Mouse (Mus musculus): ENCODE results near the gene Dhps.

Gene Dhps

GRCm38 (mm10) chr8:85071514-85072281, at the start of gene Dhps:
Gene Dhps (plus strand): TSS chr8:85071757.
- peak; percentile 89 for DNase-seq (ENCODE audit: extremely low read depth, insufficient read length, low spot score)

DNA sequence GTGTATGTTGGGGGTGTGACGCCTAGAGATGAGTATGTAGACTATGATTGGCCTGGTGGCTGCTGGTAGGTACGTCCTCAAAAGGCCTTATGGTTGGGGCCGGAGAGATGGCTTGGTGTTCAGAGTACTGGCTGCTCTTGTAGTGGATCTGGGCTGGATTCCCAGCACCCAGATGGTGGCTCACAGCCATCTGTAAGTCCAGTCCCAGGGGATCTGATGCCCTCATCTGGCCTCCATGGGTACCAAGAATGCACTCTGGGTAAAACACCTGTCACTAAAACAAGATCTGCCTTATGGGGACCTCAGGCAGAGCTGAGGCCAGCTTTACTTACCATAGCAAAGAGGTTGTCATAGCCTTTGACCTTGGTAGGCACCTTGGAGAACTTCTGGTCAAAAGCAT, 47.7 kb upstream of the Dhps start:
- no peak for DNase-seq (ENCODE audit: extremely low read depth, insufficient read length, low spot score)

- peak; percentile 79 for DNase-seq (ENCODE audit: extremely low read depth, insufficient read length, low spot score)
Measured at GRCm38 (mm10) chr8:85025098-85025932, 46.2 kb upstream of the Dhps start, which contains the start of gene Asna1. Gene Asna1 (minus strand): TSS chr8:85025281.

DNA sequence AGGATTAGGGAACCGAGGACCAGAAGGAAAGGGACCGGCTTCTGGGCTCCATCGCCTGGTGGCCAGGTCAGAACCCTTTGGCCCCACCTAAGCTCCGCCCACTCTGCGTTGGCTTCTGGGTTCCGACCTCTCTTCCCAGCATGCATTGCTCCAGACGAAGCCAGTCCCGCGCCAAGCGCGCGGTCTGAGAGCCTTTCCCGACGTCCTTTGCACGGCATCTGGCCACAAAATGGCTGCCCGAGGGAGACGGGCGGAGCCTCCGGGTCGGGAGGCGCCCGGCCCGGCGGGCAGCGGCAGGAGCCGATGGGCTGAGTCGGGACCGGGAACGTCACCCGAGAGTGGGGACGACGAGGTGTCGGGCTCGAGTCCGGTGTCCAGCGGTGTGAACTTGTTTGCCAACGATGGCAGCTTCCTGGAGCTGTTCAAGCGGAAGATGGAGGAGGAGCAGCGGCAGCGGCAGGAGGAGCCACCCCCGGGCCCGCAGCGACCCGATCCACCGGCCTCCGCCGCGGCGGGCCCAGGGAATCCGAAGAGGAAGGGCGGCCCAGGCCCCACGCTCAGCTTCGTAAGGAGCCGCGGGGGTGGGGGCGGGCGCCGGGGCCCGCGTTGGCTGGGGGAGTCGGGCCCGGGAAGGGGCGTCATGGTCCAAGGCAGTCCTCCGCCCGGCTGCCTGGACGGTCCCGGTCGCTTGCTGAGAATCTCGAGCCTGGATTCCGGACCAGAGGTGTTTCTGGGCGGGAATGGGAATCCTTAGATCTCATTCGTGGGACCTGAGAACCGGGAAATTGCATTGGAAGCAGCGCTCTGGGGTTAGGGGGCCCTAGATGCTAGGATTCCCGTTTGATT, 44.7 kb upstream of the Dhps start, which contains the start of gene Trir:
Gene Trir, plus strand, starts transcription at position 154 of the 846 bp plus-strand sequence.
- peak; percentile 92 for DNase-seq (ENCODE audit: extremely low read depth, insufficient read length, low spot score)

DNA sequence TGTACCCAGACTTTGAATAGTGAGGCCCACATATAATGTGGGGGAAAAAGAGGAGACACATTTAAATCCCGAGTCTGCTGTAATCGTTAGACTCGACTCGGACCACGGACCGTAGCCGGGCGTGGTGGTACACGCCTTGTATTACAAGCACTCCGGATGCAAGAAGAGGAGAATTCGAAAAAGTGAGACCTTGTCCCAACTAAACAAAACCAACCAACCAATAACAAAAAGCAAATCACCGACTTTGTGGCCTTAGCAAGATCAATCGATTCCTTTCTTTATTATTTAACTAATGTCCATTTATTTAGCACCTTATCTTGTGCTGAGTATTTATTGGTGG, 44.1 kb upstream of the Dhps start:
- no peak for DNase-seq (ENCODE audit: extremely low read depth, insufficient read length, low spot score)

- no peak for DNase-seq (ENCODE audit: extremely low read depth, insufficient read length, low spot score)
Measured at GRCm38 (mm10) chr8:85027922-85028321, 43.6 kb upstream of the Dhps start.

DNA sequence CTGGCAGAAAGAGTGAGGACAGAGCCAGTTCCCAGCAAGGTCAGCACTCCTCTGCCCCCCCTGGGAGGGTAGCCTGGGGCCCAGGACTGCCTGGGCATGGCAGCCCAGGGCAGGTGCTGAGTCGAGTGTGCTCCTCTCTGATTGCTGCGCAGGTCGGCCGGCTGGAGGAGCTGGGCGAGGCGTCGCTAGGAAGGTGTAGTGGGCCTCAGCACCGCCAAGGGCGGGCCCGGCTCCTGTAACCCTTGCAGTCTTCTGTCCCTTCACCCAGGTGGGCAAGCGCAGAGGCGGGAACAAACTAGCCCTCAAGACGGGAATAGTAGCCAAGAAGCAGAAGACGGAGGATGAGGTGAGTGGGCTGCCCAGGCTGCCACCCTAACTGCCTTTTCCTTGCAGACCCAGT, 42.3 kb upstream of the Dhps start:
- DNase-seq (ENCODE audit: extremely low read depth, insufficient read length, low spot score) = no peak

DNA sequence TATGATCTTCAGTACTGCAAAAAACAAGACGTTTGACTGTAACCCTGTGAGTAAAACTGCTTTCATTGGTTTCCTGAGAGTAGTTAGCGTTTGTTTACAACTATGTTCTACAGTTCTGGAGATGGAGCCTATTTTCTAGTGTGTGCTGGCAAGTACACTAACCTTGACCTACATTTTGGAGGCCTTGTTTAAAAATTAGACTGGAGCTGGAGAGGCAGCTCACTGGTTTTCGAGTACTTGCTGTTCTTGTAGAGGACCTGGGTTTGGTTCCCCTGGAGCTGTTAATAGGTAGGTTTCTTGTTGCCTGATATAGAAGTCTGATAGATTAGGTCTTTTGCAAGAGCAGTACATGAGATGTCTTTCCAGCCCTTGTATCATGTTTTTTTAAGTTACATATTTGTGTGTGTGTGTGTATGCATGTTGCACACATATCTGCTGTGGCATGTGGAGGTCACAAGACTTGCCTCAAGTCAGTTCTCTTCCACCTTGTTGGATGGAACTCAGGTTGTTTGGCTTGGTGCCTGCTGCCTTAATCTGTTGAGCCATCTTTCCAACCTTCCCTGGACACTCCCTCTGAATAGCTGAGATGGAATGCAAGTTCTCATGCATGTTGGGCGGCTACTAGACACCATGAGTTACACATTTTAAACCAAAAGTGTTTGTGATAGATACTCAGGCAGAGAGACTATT, 38.8 kb upstream of the Dhps start:
- DNase-seq (ENCODE audit: extremely low read depth, insufficient read length, low spot score) = no peak

DNA sequence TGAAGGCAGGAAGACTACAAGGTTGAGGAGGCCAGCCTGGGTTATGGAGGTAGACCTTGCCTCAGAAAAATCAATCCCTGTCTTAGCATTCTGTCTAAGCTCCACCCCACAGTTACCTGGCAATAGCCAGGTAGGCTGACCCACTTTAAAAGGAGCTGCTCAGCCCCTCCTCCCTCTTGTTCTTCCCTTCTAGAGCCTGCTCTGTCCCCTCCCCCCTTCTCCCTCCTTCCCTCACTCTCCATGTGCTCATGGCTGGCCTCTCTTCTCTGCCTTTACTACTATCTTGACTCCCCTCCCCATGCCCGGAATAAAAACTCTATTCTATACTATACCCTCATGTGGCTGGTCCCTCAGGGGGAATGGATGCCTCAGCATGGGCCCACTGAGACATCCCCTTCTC, 37.7 kb upstream of the Dhps start:
- DNase-seq (ENCODE audit: extremely low read depth, insufficient read length, low spot score) = no peak

GRCm38 (mm10) chr8:85034764-85035163, 36.8 kb upstream of the Dhps start:
- no peak for DNase-seq (ENCODE audit: extremely low read depth, insufficient read length, low spot score)

GRCm38 (mm10) chr8:85035165-85035727, 36.3 kb upstream of the Dhps start:
- no peak for DNase-seq (ENCODE audit: extremely low read depth, insufficient read length, low spot score)

GRCm38 (mm10) chr8:85035728-85036310, 35.7 kb upstream of the Dhps start:
- DNase-seq (ENCODE audit: extremely low read depth, insufficient read length, low spot score) = no peak

- no peak for DNase-seq (ENCODE audit: extremely low read depth, insufficient read length, low spot score)
Measured at GRCm38 (mm10) chr8:85036381-85036717, 35.2 kb upstream of the Dhps start.

DNA sequence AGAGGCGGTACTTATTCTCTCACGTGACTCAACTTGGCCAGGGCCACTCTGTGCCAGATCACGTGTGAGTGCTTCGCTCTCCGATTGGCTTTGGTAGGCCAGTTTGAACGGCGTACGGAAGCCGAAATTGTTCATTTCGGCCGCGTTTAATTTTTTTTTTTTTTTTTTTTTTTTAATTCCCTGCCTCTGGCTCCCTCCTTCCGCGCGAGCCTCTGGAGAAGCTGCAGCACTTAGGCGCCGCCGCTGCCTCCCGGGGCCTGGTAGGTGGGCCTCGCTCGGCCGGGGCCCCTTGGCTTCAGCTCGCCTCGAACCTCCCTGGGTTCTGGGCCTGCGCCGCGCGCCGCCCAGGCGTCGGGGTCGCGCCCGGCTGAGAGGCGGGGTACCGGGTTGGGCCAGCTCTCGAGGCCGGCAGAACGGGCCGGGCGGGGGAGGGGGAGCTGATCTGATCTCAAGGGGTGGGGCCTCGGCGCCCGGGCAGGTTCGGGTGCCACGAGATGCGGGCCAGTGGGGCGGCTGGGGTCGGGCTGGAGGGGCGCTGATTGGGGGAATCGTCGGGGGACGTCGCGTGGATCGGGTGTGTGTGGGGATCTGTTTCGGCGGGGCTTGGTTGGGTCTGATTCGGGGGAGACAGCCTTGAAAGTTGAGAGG, 34.7 kb upstream of the Dhps start, which contains the start of gene Tnpo2:
Gene Tnpo2, plus strand, starts transcription at position 198 of the 648 bp plus-strand sequence.
- peak; percentile 89 for DNase-seq (ENCODE audit: extremely low read depth, insufficient read length, low spot score)

GRCm38 (mm10) chr8:85037366-85037680, 34.2 kb upstream of the Dhps start:
- DNase-seq (ENCODE audit: extremely low read depth, insufficient read length, low spot score) = no peak

GRCm38 (mm10) chr8:85037681-85038531, 33.7 kb upstream of the Dhps start:
- peak; percentile 75 for DNase-seq (ENCODE audit: extremely low read depth, insufficient read length, low spot score)

DNA sequence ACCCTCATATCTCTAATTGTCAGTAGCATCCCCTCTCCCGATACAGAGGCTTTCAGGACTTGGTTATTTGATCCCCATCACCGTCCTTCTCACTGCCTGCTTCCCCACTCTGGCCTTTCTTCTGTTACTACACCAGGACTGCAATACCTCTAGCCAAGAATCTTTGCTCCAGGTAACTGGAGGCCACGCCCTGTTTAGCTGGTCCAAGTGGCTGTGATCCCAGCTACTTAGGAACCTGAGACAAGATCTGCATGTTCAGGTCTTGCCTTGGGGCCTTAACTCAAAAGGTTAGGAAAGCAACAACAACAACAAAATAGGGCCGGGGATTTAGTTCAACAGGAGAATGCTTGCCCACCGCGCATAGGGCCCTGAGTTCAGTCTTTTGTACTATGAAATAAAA, 27.9 kb upstream of the Dhps start:
- no peak for DNase-seq (ENCODE audit: extremely low read depth, insufficient read length, low spot score)

DNA sequence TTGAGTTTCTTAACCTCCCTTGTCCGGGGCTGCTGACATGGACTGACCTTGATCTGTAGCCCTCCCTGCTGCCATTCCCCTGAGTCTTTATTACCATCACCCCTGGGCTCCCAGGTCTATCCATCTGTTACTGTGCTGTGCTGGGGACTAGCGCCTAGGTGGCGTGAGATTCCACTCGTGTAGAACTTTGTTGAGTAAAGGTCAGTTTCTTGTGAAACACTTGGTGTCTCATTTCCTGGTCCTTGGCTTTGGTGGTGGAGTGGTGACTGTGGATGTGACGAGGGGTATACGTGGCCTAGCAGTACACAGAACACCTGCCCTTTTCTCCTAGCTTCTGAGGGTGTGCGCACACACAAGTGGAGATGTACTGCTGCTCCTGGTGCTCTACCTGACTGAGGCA, 14.2 kb upstream of the Dhps start:
- DNase-seq (ENCODE audit: extremely low read depth, insufficient read length, low spot score) = no peak
